Comparison of ENCODE assay signal across 28 mouse cellular contexts in the genomic region with DNA sequence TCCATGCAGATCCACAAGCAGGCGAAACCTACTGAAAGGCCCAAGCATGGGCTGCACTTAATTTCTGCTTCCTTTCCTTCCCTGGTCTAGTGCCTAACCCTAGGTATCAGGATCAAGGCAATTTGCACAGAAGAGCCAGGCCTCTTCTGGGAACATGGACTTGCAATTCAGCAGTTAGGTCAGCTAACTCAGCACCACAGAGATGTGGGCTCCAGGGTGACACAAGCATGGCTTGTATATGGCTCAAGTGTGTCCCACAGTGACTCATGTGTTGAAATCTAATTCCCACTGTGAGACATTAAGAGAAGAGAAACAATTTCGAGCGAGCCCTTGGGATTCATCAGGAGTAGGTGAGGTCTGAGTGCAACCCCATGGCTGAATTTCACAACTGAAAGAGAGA. TPM values are rescaled to one million over a fixed set of nuclear protein-coding genes. Genes with fewer than 3 reads are reported as not detected.
DNase-seq lines count a peak whose midpoint lies in the region; ATAC-seq and TF ChIP-seq lines count a peak whose summit lies in the region.
"Had no signal": no experiment of that assay in that cellular context is flagged by ENCODE, and none has a peak within 500 bp of the region (broad histone marks: within the 10 kb centered on the region; RNA-seq: fewer than 3 reads in every experiment).

No protein-coding gene starts in this region.

- no peak overlapping the region for H3K9ac ChIP-seq in intestine, postnatal 0 days (ENCODE audit: low read depth, low read length)
- no peak overlapping the region for H3K9ac ChIP-seq in intestine, embryonic 16.5 days (ENCODE audit: low read depth, low read length)
- H3K9ac ChIP-seq: embryonic facial prominence, embryonic 15.5 days; forebrain, embryonic 13.5 days; hindbrain, embryonic 12.5 days; intestine, embryonic 15.5 days; limb, embryonic 13.5 days; liver, embryonic 14.5 days; lung, embryonic 14.5 days; neural tube, embryonic 12.5 days had no signal

- H3K27ac ChIP-seq in intestine, postnatal 0 days (ENCODE audit: low read depth, low read length): no peak overlapping the region
- H3K27ac ChIP-seq in intestine, embryonic 16.5 days (ENCODE audit: low read length): no peak overlapping the region
- H3K27ac ChIP-seq: embryonic facial prominence, embryonic 15.5 days; forebrain, embryonic 13.5 days; hindbrain, embryonic 12.5 days; hindbrain, postnatal 0 days; intestine, embryonic 15.5 days; limb, embryonic 13.5 days; liver, embryonic 14.5 days; neural tube, embryonic 12.5 days; stomach, postnatal 0 days had no signal

- DNase-seq in adrenal gland, postnatal 14 days: peak; percentile 38
- no peak for DNase-seq in adrenal gland, postnatal 36 days
- DNase-seq in 416B (ENCODE audit: low read depth): peak; percentile 55
- no peak for DNase-seq in embryo, embryonic 11 days
- DNase-seq: cerebellum, adult 9-11 months; heart, postnatal 36 days; kidney, adult 9 months; kidney, postnatal 10 days; lung, embryonic 14.5 days; lung, postnatal 14 days; right cerebral cortex, adult 18-20 months; thymus, adult 18-20 months; thymus, postnatal 25 days had no signal

- H3K9me3 ChIP-seq in intestine, postnatal 0 days (ENCODE audit: control insufficient read depth): no peaks in the 10 kb centered on the region
- H3K9me3 ChIP-seq in intestine, embryonic 16.5 days (ENCODE audit: control insufficient read depth, low read length): no peaks in the 10 kb centered on the region
- H3K9me3 ChIP-seq: embryonic facial prominence, embryonic 15.5 days; forebrain, embryonic 13.5 days; hindbrain, embryonic 12.5 days; intestine, embryonic 15.5 days; limb, embryonic 13.5 days; neural tube, embryonic 12.5 days had no signal

- no peaks in the 10 kb centered on the region for H3K36me3 ChIP-seq in intestine, postnatal 0 days (ENCODE audit: control insufficient read depth, insufficient read depth)
- no peaks in the 10 kb centered on the region for H3K36me3 ChIP-seq in intestine, embryonic 16.5 days (ENCODE audit: control insufficient read depth, insufficient read depth, low read length)
- H3K36me3 ChIP-seq: embryonic facial prominence, embryonic 15.5 days; hindbrain, embryonic 12.5 days; intestine, embryonic 15.5 days; limb, embryonic 13.5 days; neural tube, embryonic 12.5 days had no signal

- TF ChIP-seq CTCF in intestine, postnatal 0 days (IDR thresholded peaks at IDR 0.05; ENCODE audit: low read depth): no peak

- ATAC-seq in intestine, postnatal 0 days: 0 out of 2 replicates have a peak, but pooled peaks have one; percentile 37
- ATAC-seq in intestine, embryonic 16.5 days: no peak
- 0 out of 2 replicates have a peak, but pooled peaks have one; percentile 10 for ATAC-seq in granulocyte monocyte progenitor cell, adult 5-6 weeks (replicated peaks; ENCODE audit: poor library complexity, severe bottlenecking)
- ATAC-seq: forebrain, embryonic 13.5 days; hindbrain, postnatal 0 days; intestine, embryonic 15.5 days had no signal

- 83% methylated on average over 3 of the region's 3 CpGs for WGBS in intestine, postnatal 0 days
- WGBS in intestine, embryonic 16.5 days: 89% methylated on average over 3 of the region's 3 CpGs

- no peaks in the 10 kb centered on the region for H3K4me1 ChIP-seq in intestine, postnatal 0 days (replicated peaks; ENCODE audit: control insufficient read depth, insufficient read depth, low read length)
- H3K4me1 ChIP-seq in intestine, embryonic 16.5 days (ENCODE audit: control insufficient read depth, insufficient read depth, low read length): 0 out of 2 replicates have a peak, but pooled peaks cover 3% of the 10 kb centered on the region
- H3K4me1 ChIP-seq: embryonic facial prominence, embryonic 15.5 days; hindbrain, embryonic 12.5 days; limb, embryonic 13.5 days had no signal

- no peak overlapping the region for H3K4me3 ChIP-seq in intestine, postnatal 0 days (ENCODE audit: low read depth, low read length)
- H3K4me3 ChIP-seq in intestine, embryonic 16.5 days (ENCODE audit: low read length): no peak overlapping the region
- H3K4me3 ChIP-seq: embryonic facial prominence, embryonic 15.5 days; forebrain, embryonic 13.5 days; hindbrain, embryonic 12.5 days; intestine, embryonic 15.5 days; limb, embryonic 13.5 days; myocyte; neural tube, embryonic 12.5 days had no signal

- H3K27me3 ChIP-seq in intestine, postnatal 0 days (replicated peaks; ENCODE audit: control insufficient read depth, insufficient read depth, low read length): no peaks in the 10 kb centered on the region
- no peaks in the 10 kb centered on the region for H3K27me3 ChIP-seq in intestine, embryonic 16.5 days (replicated peaks; ENCODE audit: control insufficient read depth, insufficient read depth, low read length)
- H3K27me3 ChIP-seq: embryonic facial prominence, embryonic 15.5 days; forebrain, embryonic 13.5 days; hindbrain, embryonic 12.5 days; intestine, embryonic 15.5 days; limb, embryonic 13.5 days; neural tube, embryonic 12.5 days had no signal

- H3K4me2 ChIP-seq in intestine, postnatal 0 days (replicated peaks; ENCODE audit: low read depth): no peak overlapping the region
- H3K4me2 ChIP-seq in intestine, embryonic 16.5 days (ENCODE audit: low read depth, low read length): no peak overlapping the region
- H3K4me2 ChIP-seq: embryonic facial prominence, embryonic 15.5 days; forebrain, embryonic 13.5 days; heart, embryonic 11.5 days; hindbrain, embryonic 12.5 days; intestine, embryonic 15.5 days; limb, embryonic 13.5 days; lung, embryonic 14.5 days; midbrain, embryonic 11.5 days; neural tube, embryonic 12.5 days had no signal

RNA-seq across cellular contexts. Expression of gene Atp8a1, which starts 18.9 kb away (rescaled TPM):
- total RNA-seq in adrenal gland, postnatal 14 days (2021): 20.6 and 25.9 TPM in 2 replicates
- 10 to 100 TPM; 15.8 to 25.7 TPM for total RNA-seq in adrenal gland, postnatal 36 days (2021)
- 7.8 and 9.1 TPM in 2 replicates for polyA plus RNA-seq in intestine, postnatal 0 days (2015; fragmentation: Nextera tagmentation; extraction: Ambion mirVana)
- 13.1 and 16.7 TPM in 2 replicates for polyA plus RNA-seq in intestine, embryonic 16.5 days (2015; fragmentation: Nextera tagmentation; extraction: Ambion mirVana)
- 33.8 and 39.3 TPM in 2 replicates for total RNA-seq in granulocyte monocyte progenitor cell, adult 5-6 weeks (2014; fragmentation: Nextera tagmentation)
- 23.3 and 26.2 TPM in 2 replicates for total RNA-seq in granulocyte monocyte progenitor cell, adult 5-6 weeks (2017)

Comparison
In these comparisons a context has a peak if more than half of its experiments do, and no peak if none do; other contexts are left out.
1. DNase-seq: peak in adrenal gland, postnatal 14 days (single experiment) and 416B (single experiment); none in adrenal gland, postnatal 36 days (0 of 2) and embryo, embryonic 11 days (single experiment).